In genomic region chr16:91160679-91161078, GRCm38 (mm10) we compare ENCODE assay signal across 8 mouse cellular contexts.
A peak's percentile ranks its signal among the peaks of the same experiment; 100 is the strongest.
DNase-seq lines count a peak whose midpoint lies in the region; ATAC-seq and TF ChIP-seq lines count a peak whose summit lies in the region.
"Had no signal": no experiment of that assay in that cellular context is flagged by ENCODE, and none has a peak within 500 bp of the region (broad histone marks: within the 10 kb centered on the region; RNA-seq: fewer than 3 reads in every experiment).

No protein-coding gene starts in this region.

- no peaks in the 10 kb centered on the region for H3K36me3 ChIP-seq in intestine, embryonic 14.5 days (ENCODE audit: control insufficient read depth, insufficient read depth, low read length)
- no peaks in the 10 kb centered on the region for H3K36me3 ChIP-seq in intestine, embryonic 15.5 days
- H3K36me3 ChIP-seq in thymus, adult 2 months (ENCODE audit: control insufficient read depth, insufficient read depth, low read length) = no peaks in the 10 kb centered on the region
- H3K36me3 ChIP-seq: embryonic facial prominence, embryonic 13.5 days had no signal

- peak; percentile 62 for DNase-seq in intestine, embryonic 14.5 days (ENCODE audit: low spot score)
- peak; percentile 10 to 42 for DNase-seq in spleen, postnatal 10 days (ENCODE audit: low spot score in 2 of 2)
- no peak for DNase-seq in spleen, postnatal 4 days (ENCODE audit: low spot score in 2 of 2)
- DNase-seq in layer of hippocampus, postnatal 10 days (ENCODE audit: low spot score in 2 of 2) = peak; percentile 49 to 65
- no peak for DNase-seq in thymus, adult 2 months

- H3K4me3 ChIP-seq in intestine, embryonic 14.5 days (ENCODE audit: low read depth, low read length) = no peak overlapping the region
- no peak overlapping the region for H3K4me3 ChIP-seq in intestine, embryonic 15.5 days (replicated peaks)
- no peak overlapping the region for H3K4me3 ChIP-seq in bone marrow macrophage, adult 2 months (ENCODE audit: insufficient read depth, low read length)
- no peak overlapping the region for H3K4me3 ChIP-seq in thymus, adult 2 months (ENCODE audit: control insufficient read depth, insufficient read depth, low read length)
- H3K4me3 ChIP-seq: embryonic facial prominence, embryonic 13.5 days had no signal

- no peak for ATAC-seq in intestine, embryonic 14.5 days (replicated peaks; ENCODE audit: low FRiP score, low TSS enrichment, low read depth)
- ATAC-seq in intestine, embryonic 15.5 days = no peak

- H3K9ac ChIP-seq in intestine, embryonic 14.5 days (ENCODE audit: low read length) = no peak overlapping the region
- H3K9ac ChIP-seq in intestine, embryonic 15.5 days = no peak overlapping the region
- H3K9ac ChIP-seq: embryonic facial prominence, embryonic 13.5 days had no signal

- TF ChIP-seq CTCF in bone marrow macrophage, adult 2 months (IDR thresholded peaks at IDR 0.05; ENCODE audit: low read depth, low read length) = peak; percentile 56
- no peak for TF ChIP-seq CTCF in thymus, adult 2 months (IDR thresholded peaks at IDR 0.05; ENCODE audit: borderline replicate concordance, control insufficient read depth, extremely low read depth, insufficient read depth, low read length, poor library complexity)

- H3K4me2 ChIP-seq in intestine, embryonic 14.5 days (ENCODE audit: low read length) = no peak overlapping the region
- no peak overlapping the region for H3K4me2 ChIP-seq in intestine, embryonic 15.5 days (replicated peaks)
- H3K4me2 ChIP-seq: embryonic facial prominence, embryonic 13.5 days had no signal

- H3K9me3 ChIP-seq in intestine, embryonic 14.5 days (ENCODE audit: control insufficient read depth, low read length) = no peaks in the 10 kb centered on the region
- H3K9me3 ChIP-seq in intestine, embryonic 15.5 days = no peaks in the 10 kb centered on the region
- H3K9me3 ChIP-seq: embryonic facial prominence, embryonic 13.5 days had no signal

- no peaks in the 10 kb centered on the region for H3K4me1 ChIP-seq in intestine, embryonic 14.5 days (replicated peaks; ENCODE audit: control insufficient read depth, insufficient read depth, low read length)
- no peaks in the 10 kb centered on the region for H3K4me1 ChIP-seq in intestine, embryonic 15.5 days (replicated peaks)
- H3K4me1 ChIP-seq in bone marrow macrophage, adult 2 months (ENCODE audit: control insufficient read depth, insufficient read depth, low read length) = no peaks in the 10 kb centered on the region
- H3K4me1 ChIP-seq in thymus, adult 2 months (replicated peaks; ENCODE audit: control insufficient read depth, insufficient read depth, low read length) = no peaks in the 10 kb centered on the region

- no peaks in the 10 kb centered on the region for H3K27me3 ChIP-seq in intestine, embryonic 14.5 days (replicated peaks; ENCODE audit: control insufficient read depth, insufficient read depth, low read length)
- no peaks in the 10 kb centered on the region; the same call in 1 of the 2 replicates for H3K27me3 ChIP-seq in intestine, embryonic 15.5 days (replicated peaks)
- H3K27me3 ChIP-seq in thymus, adult 2 months (ENCODE audit: control insufficient read depth, insufficient read depth, low read length) = no peaks in the 10 kb centered on the region

- TF ChIP-seq POLR2A in bone marrow macrophage, adult 2 months (IDR thresholded peaks at IDR 0.05; ENCODE audit: borderline replicate concordance, low read depth, low read length) = no peak
- no peak for TF ChIP-seq POLR2A in thymus, adult 2 months (IDR thresholded peaks at IDR 0.05; ENCODE audit: control insufficient read depth, extremely low read depth, insufficient read depth, low read length, poor library complexity)

- 19% methylated on average over 8 of the region's 8 CpGs for WGBS in intestine, embryonic 14.5 days
- WGBS in intestine, embryonic 15.5 days = 20% methylated on average over 8 of the region's 8 CpGs
- WGBS in thymus, adult 2 months = 35% methylated on average over 8 of the region's 8 CpGs

- no peak overlapping the region for H3K27ac ChIP-seq in intestine, embryonic 14.5 days (ENCODE audit: low read depth)
- H3K27ac ChIP-seq in intestine, embryonic 15.5 days = no peak overlapping the region
- no peak overlapping the region for H3K27ac ChIP-seq in bone marrow macrophage, adult 2 months (ENCODE audit: insufficient read depth, low read depth, low read length)
- no peak overlapping the region for H3K27ac ChIP-seq in thymus, adult 2 months (ENCODE audit: control insufficient read depth, insufficient read depth, low read length)
- H3K27ac ChIP-seq: embryonic facial prominence, embryonic 13.5 days had no signal

Comparison
In these comparisons a context has a peak if more than half of its experiments do, and no peak if none do; other contexts are left out.
1. DNase-seq: peak in intestine, embryonic 14.5 days (single experiment), spleen, postnatal 10 days (2 of 2) and layer of hippocampus, postnatal 10 days (2 of 2); none in spleen, postnatal 4 days (0 of 2) and thymus, adult 2 months (single experiment).